Mouse (Mus musculus) brain, embryonic 14.5 days (tissue): ENCODE measurements around the gene Bbs7.

Experiments
- CTCF ChIP-seq: fragments of 200-500 bp; IDR thresholded peaks from 2 replicates; pipeline ENCODE4 v1.5.1; 2012; ENCODE audit warnings: inconsistent platforms, mild to moderate bottlenecking, moderate library complexity, borderline replicate concordance; ENCODE audit not compliant: insufficient read depth, insufficient read length; ENCODE audit errors: extremely low read depth
- POLR2A ChIP-seq: fragments of 200-500 bp; IDR thresholded peaks from 2 replicates; pipeline ENCODE4 v1.6.1; 2012; ENCODE audit warnings: mild to moderate bottlenecking, inconsistent platforms, borderline replicate concordance; ENCODE audit not compliant: poor library complexity, insufficient read depth, insufficient read length, severe bottlenecking; ENCODE audit errors: extremely low read depth

- TF ChIP-seq POLR2A (no peak), CTCF (peak; percentile 33; the same call in 1 of the 2 replicates)
Measured at GRCm38 (mm10) chr3:36640787-36641186, 27.5 kb upstream of the Bbs7 start.
